Mouse (Mus musculus): ENCODE measurements around the gene Zbtb3.
A peak's percentile ranks its signal among the peaks of the same experiment; 100 is the strongest.

Zbtb3 gene

DNA sequence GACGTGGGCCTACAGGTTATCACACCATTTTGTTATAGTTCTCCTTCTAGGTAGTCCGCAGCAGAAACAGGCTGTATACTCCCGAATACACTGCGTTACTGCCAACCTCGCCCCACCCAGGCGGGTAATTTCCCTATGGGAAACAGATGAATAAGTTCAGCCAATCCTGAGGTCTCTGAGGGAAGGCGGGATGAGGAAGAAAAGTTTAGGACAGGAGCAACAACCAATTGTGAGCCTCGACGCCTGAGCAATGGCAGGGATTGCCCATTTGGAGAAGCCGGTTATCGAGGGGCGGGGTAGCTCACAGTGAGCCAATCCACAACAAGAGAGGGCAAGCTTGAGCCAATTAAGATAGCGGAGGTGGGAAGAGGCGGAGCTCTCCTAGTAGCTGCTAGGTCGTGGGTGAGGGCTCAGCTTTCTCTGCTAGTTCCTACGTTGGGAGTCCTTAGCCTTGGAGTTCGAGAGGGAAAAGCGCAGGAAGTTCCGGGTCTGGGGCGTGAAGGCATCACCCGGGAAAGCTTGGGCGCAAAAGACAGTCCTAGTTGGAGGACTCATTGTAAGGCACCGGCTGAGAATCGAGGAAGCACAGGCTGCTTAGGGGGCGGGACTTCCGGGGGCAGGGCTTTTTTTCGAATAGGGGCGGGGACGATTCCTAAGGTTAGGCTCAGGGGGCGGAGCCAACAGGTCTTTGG lies at the start of gene Zbtb3:
Zbtb3 (plus strand) TSS at position 426 of the 692 bp plus-strand sequence.
- peak; percentile 99 for DNase-seq

DNA sequence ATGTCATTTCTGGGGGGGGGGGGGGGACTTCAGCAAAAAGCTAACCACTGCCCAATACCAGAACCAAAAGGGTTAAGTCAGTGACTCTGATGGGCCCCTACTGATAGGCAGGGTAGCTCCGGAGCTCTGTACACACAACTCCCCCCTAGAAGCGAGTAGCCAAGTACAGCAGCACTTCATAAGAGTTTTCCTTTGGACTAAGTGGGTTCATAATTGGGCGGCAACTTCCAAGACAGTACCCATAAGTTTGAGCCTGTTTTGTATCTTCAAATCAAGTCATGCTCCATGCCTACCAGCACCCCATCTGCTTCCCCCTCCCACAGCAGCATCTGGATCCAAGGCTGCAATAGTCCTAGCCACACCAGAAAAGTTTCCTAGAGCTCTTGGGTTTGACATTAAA lies 46.7 kb upstream of the Zbtb3 start:
- no peak for DNase-seq

DNA sequence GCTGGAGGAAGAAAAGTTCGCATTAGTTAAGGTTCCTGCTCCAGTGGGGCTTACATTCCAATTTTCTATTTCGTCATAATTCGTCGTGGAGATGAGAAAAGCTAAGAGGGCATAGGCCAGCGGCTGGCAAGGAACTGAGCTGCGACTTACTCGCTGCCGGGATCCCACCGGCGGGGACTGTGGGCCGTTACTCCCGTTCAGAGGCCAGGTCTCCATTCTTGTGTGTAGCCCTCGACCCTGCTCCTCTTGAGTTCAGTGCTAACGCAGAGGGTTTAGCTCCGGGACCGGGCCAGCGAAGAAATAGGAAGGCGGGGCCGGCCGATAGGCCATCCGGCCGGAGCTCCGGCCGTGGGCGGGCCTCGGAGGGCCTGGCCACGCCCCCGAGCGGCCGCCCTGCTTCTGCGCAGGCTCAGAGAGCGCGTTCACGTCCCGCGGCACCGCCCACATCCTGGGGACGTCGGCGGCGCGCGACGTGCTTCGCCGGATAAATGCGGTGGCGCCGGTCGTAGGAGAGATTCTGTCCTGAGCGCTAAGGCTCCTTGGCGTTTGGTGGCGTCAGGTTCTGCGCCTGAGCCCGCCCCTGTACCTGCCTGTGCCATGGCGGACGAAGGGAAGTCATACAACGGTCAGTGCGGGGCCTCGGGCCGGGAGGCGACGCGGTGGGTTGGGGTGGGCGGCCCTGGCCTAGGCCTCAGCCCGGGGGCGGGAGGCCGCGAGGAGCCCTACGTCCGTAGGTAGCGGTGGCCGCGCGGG lies 45.5 kb upstream of the Zbtb3 start, which contains the start of gene Nxf1:
Nxf1 (plus strand) TSS at position 439 of the 753 bp plus-strand sequence.
- DNase-seq: peak; percentile 92

DNA sequence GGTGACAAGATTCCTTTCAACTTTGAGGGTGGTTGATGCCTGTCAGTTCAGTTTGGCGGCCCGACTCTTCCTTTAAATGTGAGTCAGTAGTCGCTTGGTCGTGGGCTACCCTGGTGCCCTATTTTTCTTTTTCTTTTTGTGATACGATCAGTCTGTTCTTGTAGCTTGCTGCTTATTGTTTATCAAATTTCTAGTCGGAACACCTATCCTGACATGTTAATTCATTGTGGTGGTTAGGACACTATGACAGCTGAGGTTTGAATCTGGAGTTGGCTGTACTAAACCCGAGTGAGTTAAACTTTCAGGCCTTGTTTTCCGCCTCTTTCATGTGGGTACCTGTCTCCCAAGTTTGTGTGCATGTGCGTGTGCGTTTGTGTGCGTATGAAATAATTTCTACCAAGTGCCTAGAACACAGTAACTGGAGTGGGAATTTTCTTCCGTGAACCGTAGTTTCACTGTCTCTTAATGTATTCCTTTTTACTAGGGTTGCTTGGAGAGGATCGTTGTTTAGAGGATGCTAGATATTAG lies 44.8 kb upstream of the Zbtb3 start:
- no peak for DNase-seq

DNA sequence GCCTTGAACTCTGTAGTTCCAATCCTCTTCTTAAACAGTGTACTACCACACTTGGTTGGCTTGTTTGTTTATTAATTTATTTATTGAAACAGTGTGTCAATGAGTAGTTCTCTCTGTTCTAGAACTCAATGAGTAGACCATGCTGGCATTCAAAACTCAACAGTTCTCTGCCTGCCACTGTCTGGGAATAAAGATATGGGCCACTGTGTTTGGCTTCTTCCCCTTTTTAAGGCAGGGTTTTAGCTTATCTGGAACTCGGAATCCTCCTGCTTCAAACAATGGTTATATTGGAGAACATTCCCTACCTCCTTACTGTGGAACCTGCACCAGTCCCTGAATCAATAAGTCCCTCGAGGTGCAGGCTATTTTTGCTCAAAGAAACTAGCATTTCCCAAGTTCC lies 43.5 kb upstream of the Zbtb3 start:
- no peak for DNase-seq

DNA sequence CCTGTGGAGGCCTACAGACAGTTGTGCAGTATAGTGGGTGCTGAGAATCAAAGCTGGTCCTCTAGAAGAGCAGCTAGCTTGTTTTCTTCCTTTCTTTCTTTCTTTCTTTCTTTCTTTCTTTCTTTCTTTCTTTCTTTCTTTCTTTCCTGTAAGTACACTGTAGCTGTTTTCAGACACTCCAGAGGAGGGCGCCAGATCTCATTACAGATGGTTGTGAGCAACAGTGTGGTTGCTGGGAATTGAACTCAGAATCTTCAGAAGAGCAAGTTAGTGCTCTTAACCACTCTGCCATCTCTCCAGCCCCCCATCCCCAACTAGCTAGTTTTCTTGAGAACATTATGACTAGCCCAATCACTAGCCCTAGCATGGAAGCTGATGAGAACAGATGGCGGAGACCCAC lies 41.6 kb upstream of the Zbtb3 start:
- no peak for DNase-seq

DNA sequence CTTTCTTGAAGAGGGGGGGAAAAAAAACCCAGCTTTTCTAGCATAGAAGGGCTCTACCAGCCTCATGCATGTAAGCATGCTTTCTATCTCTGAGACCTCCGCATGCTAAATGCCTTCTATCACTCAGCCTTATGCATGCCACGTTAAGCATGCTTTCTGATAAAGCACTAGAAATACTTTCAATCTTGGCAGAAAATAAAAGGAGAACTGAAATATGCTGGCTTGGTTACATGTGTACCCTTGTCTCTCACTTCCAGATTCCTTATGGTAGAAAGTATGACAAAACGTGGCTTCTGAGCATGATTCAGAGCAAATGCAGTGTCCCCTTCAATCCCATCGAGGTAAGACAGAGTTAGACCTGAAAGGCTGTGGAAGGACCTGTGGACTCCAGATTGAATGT lies 39.1 kb upstream of the Zbtb3 start:
- DNase-seq: no peak

DNA sequence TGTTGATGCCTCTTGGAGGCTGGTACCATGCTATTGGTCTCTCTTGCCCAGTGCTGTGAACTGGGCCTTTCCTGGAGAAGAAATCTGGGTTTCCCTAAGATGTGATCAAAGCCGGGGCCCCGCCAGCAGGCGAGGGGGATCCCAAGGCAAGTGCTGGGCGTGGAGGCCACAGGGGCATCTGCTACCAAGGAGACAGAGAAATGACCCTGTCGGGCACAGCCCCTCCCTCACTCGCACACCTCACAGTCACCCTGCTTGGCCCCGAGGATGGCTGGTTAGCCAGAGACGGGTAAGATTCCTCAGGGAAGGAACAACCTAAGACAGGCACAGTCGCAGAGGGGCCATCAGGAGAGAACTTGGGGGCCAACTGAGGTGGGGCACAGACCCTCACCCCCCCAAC lies 36.8 kb upstream of the Zbtb3 start:
- DNase-seq: no peak

DNA sequence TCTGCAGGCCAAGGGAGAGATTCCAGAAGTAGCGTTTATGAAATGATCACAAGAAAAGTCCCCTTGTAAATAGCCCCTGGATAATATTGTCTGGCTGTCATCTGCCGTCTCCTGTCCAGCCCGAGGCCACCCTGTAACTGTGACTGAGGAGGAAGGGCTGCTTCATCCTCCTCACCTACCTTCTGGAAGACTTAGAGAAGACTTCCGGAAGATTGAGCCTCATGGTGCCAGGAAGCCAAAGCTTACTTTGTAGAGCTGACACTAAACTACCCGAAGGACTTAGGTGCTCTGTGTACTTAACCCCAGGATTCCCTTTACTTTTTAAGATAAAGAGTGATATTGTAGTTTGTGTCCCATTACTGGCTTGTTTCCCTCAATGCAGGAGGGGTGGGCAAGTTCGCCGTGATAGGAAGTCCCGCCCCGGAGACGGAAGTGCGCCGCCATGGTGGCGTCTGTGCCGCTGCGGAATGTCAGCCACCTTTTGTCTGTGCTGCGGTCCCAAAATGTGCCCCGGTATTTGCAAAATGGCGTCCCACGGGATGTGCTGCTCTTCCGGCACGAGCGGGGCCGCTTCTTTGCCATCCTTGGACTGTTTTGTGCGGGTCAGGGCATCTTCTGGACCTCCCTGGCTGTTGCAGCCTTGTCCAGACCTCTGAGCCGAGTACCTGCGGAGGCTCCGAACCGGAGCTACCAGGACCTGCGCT lies 31.6 kb upstream of the Zbtb3 start, which contains the start of gene Tmem223:
Tmem223 (plus strand) TSS at position 430 of the 704 bp plus-strand sequence.
- peak; percentile 82 for DNase-seq

DNA sequence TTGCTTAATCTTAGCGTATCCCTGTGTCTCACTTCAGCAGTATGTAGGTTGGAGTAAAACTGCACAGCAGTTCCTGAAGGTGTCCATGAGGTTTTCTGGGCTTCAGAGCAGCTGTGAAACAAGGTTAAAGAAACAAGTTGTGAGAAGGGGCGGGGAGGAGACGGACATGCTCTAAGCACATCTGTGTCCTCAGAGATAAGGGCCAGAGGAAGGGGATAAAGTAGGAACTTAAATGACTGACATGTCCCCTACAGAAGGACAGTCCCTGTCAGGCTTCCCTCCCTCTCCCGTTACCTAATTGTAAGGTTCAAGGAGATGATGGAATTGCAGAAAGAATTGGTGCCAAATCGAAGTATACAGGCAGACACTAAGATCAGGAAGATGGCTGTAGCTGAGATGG lies 29.4 kb upstream of the Zbtb3 start:
- no peak for DNase-seq

DNA sequence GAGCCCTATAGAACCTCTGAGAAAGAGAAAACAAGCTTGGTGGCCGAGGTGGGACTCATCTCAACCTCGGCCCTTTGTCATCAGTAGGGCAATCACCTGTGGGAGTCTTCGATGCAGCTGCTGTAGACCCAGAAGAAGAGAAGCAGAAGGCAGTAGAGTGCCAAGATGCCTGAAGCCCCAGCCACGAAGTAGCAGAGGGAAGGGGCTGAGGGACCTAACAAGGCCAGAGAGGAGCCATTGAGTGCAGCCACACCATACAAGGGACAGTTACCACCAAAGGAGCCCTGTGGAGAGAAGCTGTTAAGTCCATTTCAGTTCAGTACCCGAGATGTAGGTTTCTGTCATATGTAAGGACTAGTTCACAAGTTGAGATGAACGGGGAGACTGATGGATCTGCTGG lies 28.9 kb upstream of the Zbtb3 start:
- DNase-seq: no peak

DNA sequence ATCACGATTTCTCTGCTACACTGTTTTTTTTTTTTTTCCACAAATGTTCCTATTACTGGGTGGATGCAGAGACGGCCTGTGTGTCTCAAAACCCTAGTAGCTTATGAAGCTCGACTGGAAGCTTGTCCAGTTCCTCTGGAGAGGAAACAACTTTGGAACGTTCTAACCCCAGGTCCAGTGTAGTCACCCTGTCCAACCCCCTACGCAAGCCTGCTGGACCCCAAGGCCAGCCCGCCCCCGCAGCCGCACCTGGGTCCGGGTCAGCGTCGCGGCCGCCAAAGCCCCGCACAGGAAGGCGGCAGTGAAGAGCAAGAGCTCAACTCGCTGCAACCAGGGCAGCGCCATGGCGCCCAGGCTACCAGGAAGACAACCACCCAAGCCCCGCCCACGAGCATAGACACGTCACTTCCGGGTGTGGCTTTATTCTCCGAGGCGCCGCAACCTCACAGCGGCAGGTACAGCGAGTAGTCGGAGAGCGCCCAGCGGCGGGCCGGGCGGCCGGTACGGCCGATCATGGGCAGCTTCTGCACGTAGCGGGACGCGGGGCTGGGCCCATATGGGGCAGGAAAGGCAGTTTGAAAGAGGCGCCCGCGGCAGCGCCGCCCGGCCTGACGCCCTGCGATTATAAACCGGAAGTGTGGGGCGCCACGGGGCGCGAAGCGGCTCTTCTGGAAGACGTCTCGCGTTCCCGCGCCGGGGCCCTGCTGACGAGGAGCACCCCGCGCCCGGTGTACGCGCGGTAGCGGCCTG lies 28.1 kb upstream of the Zbtb3 start, which contains the start of gene Tmem179b:
Tmem179b (minus strand) TSS at position 382 of the 750 bp plus-strand sequence.
- peak; percentile 96 for DNase-seq

DNA sequence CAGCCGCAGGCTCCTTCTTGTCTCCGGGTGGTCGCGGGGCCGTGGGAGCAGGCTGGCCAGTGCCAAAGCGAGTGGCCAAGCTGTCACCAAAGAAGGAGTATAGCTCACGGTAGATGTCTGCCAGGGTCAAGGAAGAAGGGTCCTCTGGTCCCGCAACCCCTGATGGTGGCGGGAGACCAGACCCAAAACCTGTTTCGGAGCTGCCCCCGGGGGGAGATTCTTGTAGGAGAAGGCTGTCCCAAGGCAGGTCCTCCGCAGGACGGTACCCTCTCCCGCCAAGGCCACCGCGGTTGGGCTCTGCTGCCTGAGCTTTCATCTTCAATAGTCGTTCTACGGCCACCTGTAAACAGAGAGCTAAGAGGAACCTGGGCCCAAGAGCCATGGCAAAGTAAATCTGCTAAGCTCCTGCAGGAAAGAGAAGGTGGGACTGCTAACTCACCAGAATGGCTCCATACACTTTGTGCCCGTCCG lies 27.4 kb upstream of the Zbtb3 start:
- DNase-seq: no peak

DNA sequence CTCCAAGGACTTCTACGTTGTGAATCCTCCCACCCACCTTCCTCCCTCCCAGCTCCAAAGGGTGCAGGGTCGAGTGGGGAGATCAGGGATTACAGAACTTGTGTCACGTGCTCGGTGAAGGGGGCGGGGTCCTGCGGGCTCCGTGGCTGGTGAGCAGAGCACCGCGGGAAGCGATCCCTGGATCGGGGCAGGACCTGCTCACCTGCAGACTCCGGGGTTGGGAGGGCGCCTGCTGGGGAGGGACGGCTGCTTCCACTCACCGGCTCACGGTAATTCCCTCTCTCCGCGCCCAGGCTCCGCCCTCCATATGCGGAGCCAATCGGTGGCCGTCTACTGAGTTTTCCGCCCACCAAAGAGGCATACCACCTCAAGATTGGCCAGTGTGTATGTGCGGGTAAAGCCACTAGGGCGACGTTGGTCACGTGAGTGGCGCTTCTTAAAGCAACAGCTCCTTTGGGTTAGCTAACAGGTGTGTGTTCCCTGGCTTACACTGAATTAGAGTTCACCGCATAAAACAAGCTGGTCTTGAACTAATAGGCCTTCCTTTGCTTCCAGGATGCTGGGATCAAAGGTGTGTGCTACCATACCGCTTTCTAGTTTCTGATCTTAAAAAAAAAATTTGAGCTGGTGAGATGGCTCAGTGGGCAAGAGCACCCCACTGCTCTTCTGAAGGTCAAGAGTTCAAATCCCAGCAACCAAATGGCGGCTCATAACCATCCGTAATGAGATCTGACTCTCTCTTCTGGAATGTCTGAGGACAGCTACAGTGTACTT lies 16.2 kb upstream of the Zbtb3 start, which contains the start of gene Taf6l:
Taf6l (minus strand) TSS at position 410 of the 774 bp plus-strand sequence.
- DNase-seq: peak; percentile 96

DNA sequence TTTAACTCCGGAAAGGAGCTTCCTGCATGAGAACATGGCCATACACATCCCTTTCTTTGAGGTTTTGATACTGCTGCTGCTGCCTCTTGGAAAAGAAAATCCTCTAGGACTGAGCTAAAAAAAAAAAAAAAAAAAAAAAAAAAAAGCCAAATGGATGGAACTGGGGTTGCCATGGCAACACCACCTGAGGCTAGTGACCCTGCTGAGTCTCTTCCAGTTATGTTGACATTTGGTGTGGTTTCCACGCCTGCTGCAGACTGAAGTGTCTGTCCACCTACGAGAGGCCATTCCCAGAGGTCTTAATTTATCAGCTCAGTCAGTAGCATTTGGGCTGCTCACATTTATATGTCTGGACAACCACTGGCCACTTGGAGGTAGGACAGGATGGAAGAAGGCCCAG lies 13.8 kb upstream of the Zbtb3 start:
- DNase-seq: no peak

DNA sequence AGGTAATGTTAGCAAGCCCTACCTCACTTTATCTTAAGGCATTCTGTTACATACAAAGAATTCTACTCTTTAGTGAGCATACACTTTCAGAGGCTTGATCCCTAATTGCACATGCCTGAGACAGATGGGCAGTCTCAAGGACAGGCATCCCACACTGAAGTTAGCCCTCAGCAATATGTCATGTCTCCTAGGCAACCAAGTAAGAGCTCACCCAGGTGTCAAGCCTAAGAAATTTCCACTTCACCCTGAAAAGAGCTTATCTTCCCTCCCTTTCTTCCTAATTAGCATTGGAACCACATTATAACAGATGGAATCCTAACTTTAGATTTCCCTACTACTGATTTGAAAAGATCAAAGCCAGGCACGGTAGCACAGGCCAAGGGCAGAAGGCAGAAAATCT lies 13.2 kb upstream of the Zbtb3 start:
- peak; percentile 57 for DNase-seq

DNA sequence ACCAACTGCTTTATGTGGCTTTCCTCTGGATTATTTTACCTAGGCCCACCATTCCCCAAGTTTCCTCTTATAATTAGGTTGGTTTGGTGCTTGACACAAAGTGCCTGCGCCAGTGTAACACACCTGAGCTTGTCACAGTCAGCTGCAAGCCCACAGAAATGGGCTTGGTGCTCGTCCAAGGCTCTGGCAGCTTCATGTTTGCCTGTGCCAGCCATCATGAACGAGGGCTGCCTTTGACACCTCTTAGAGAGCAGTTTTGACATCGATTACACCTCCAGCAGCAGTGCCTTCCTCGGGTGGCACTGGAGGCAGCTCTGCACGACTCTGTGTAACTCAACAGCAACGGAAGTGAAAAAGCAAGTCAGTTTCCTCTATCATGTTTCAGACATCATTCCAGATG lies 12.2 kb upstream of the Zbtb3 start:
- DNase-seq: no peak

DNA sequence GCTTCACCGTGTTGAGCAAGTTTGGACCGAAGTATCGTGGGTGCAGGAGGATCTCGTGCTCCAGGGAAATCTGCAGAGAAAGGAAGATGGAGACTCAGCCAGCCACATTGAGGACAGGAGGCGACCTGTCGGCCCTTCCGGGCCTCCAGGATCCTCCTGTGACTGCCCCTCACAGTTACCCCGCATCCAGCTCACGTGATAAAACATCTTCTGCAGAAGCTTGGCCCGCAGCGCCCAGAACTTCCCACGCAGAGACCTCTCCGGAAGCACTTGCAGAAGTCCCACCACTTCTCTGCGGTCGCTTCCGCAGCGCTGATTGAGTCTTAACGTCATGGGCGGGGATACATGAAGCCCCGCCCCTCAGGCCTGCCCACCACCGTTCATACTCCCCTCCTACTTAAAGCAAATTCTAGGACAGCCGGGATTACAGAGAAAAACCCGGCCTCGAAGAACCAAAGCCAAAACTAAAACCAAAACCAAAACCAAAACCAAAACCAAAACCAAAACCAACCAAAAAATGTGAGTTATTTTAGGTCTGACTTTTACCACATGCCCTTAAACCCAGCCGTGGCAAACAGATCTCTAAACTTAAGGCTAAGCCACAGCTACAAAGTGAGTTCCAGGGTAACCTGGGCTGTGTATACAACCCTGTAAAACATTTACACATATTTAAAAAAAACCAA lies 4.0 kb upstream of the Zbtb3 start, which contains the start of gene Polr2g:
Polr2g (minus strand) TSS at position 314 of the 683 bp plus-strand sequence.
- DNase-seq: peak; percentile 97

DNA sequence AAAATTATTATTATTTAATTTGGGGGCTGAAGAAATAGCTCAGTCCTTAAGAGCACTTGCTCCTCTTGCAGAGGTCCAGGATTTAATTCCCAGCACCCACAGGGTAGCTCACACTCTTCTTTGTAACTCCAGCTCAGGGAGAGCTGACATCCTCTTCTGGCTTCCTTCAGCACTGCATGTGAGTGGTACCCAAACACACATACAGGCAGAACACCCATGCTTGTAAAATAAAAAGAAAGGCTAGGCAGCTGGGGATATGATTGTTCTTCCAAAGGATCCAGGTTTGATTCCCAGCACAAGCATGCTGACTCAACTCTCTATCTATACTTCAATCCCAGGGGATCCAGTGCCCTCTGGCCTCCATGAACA lies 3.4 kb upstream of the Zbtb3 start:
- DNase-seq: no peak

DNA sequence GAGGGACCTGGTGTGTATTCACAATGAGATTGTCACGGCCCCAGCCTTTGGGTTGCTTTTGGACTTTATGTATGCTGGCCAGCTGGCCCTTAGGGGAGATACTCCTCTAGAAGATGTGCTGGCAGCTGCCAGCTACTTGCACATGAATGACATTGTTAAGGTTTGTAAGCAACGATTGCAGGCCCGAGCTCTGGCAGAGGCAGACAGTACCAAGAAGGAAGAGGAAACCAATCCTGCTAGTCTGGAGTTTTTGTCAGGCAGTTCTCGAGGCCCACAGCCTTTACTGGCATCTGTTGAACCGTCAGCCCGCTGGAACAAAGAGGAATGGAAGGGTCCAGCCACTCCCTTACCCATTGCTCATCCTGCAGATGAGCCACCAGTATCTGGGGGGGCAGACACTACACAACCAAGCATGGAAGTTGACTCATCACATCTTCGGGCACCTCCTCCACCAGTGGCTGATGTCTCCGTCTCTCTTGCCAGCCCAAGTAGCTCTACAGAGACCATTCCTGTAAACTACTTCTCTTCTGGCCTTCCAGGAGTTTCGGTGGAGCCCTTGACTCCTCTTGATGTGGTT lies 937 bp downstream of the Zbtb3 start:
- no peak for DNase-seq

All from layer of hippocampus, adult 9-11 months (tissue).